Mouse (Mus musculus): ENCODE data around the gene Ralgps2.

DNA sequence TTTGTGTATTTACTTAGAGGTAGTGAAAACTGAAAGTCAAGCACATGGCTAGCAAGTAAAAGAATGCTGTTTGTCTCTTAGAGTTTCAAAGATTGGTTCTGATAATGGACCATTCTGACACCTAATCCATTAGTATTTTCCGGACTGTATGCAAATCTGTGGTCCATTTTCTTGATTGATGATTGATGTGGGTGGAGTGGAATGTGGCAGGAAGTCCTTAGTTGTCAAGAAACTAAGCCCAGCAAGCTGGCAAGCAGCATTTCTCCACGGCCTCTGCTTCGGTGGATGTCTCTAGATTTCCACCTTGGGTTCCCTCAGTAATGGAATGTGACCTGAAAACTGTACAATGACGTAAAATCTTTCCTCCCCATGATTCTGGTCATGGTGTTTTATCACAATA lies 68.8 kb downstream of the Ralgps2 start:
- TF ChIP-seq CTCF (IDR thresholded peaks at IDR 0.05; ENCODE audit: low read depth): no peak
- TF ChIP-seq EP300 (optimal IDR thresholded peaks at IDR 0.05): no peak
